Mouse (Mus musculus) adrenal gland, adult 2 months (tissue): ENCODE results near the gene Yipf2. TPM values are rescaled to one million over a fixed set of nuclear protein-coding genes. Genes with fewer than 3 reads are reported as not detected.
"Not testable (repeated sequence)": the region's sequence is repeated elsewhere in the genome, so short reads cannot be mapped to it uniquely, and the experiment has no call there.

Experiments
- DNase-seq: peaks from one replicate; pipeline ENCODE4 v3.0.0; 2021
- microRNA-seq, 2 experiments: library from miRNA; unstranded; fragments of <30 nt; microRNA quantifications; one replicate each; pipeline ENCODE4 v1.2.0; 2021
- polyA plus RNA-seq: library from polyadenylated mRNA; depleted of rRNA; stranded (reverse); fragments of >200 nt; gene quantifications from 2 replicates; pipeline ENCODE4 v1.2.3, GENCODE M21; 2012; rRNA removed
- total RNA-seq, 2 experiments: library from RNA; stranded (reverse); gene quantifications; 2 replicates each; pipeline ENCODE4 v1.2.3; 2021

The Yipf2 gene
- total and polyA plus RNA-seq, 3 experiments, result 26.5 to 67.4 (median 36.1) TPM

- no peak for DNase-seq
These were observed 35.1 kb downstream of the Yipf2 start for GRCm38 (mm10) chr9:21557556-21557955.

- DNase-seq, result no peak
These were observed 35.6 kb downstream of the Yipf2 start for GRCm38 (mm10) chr9:21556996-21557395.

- no peak for DNase-seq
These were observed 37.4 kb downstream of the Yipf2 start for GRCm38 (mm10) chr9:21555198-21555742.

GRCm38 (mm10) chr9:21553607-21554273, 38.9 kb downstream of the Yipf2 start:
- DNase-seq, result no peak

- peak; percentile 30 for DNase-seq
These were observed 41.6 kb downstream of the Yipf2 start for GRCm38 (mm10) chr9:21551049-21551448.

- DNase-seq, result peak; percentile 82
These were observed 45.3 kb downstream of the Yipf2 start for GRCm38 (mm10) chr9:21547075-21547941.

- no peak for DNase-seq
These were observed 45.9 kb downstream of the Yipf2 start, which contains the start of gene Carm1 for GRCm38 (mm10) chr9:21546789-21547074. Gene Carm1, plus strand, starts transcription at chr9:21546894.

GRCm38 (mm10) chr9:21545916-21546788, 46.5 kb downstream of the Yipf2 start:
- peak; percentile 100 for DNase-seq

- peak; percentile 14 for DNase-seq
These were observed 47.2 kb downstream of the Yipf2 start for GRCm38 (mm10) chr9:21545351-21545915.

- not testable (repeated sequence) for DNase-seq
These were observed 50.6 kb downstream of the Yipf2 start for GRCm38 (mm10) chr9:21542001-21542400.

- DNase-seq, result no peak
These were observed 52.5 kb downstream of the Yipf2 start for GRCm38 (mm10) chr9:21539981-21540753.

Small RNA genes within 50 kb of the gene (microRNA-seq; reads per million reads assigned to microRNA genes)
- gene Mir1946b, result 0 reads per million in 2 experiments

Other genes with a start within 250 kb of the Yipf2 start
- 10 to 100 TPM; 51.0 to 60.1 TPM for gene Ilf3, start 225.0 kb downstream of the Yipf2 start, total RNA-seq
- 38.9 and 39.1 TPM in 2 replicates for gene Ilf3, start 225.0 kb downstream of the Yipf2 start, polyA plus RNA-seq
- 10 to 100 TPM; 13.1 to 15.9 TPM for gene Qtrt1, start 181.0 kb downstream of the Yipf2 start, total RNA-seq
- 23.4 and 28.6 TPM in 2 replicates for gene Qtrt1, start 181.0 kb downstream of the Yipf2 start, polyA plus RNA-seq
- gene Dnm2, start 167.9 kb downstream of the Yipf2 start, total RNA-seq, result 100 to 1,000 TPM in 1 of 2 experiments, 10 to 100 TPM in 1; 99.0 to 134 TPM
- gene Dnm2, start 167.9 kb downstream of the Yipf2 start, polyA plus RNA-seq, result 328 and 381 TPM in 2 replicates
- 10 to 100 TPM; 22.6 to 36.6 TPM for gene Tmed1, start 82.6 kb downstream of the Yipf2 start, total RNA-seq
- gene Tmed1, start 82.6 kb downstream of the Yipf2 start, polyA plus RNA-seq, result 34.9 and 36.4 TPM in 2 replicates
- 1 to 10 TPM; 1.4 to 2.3 TPM for gene AB124611, start 66.7 kb downstream of the Yipf2 start, total RNA-seq
- gene AB124611, start 66.7 kb downstream of the Yipf2 start, polyA plus RNA-seq, result 1.7 and 2.8 TPM in 2 replicates
- gene Carm1, start 45.9 kb downstream of the Yipf2 start, total RNA-seq, result 10 to 100 TPM; 39.9 to 52.3 TPM
- 72.8 and 95.4 TPM in 2 replicates for gene Carm1, start 45.9 kb downstream of the Yipf2 start, polyA plus RNA-seq
- 10 to 100 TPM; 55.2 to 62.3 TPM for gene Timm29, start 106 bp downstream of the Yipf2 start, total RNA-seq
- 60.1 and 62.2 TPM in 2 replicates for gene Timm29, start 106 bp downstream of the Yipf2 start, polyA plus RNA-seq
- 10 to 100 TPM; 72.3 to 88.2 TPM for gene Smarca4, start 23.3 kb upstream of the Yipf2 start, total RNA-seq
- gene Smarca4, start 23.3 kb upstream of the Yipf2 start, polyA plus RNA-seq, result 47.1 and 62.0 TPM in 2 replicates
- gene Ldlr, start 130.7 kb upstream of the Yipf2 start, total RNA-seq, result 100 to 1,000 TPM in 1 of 2 experiments, 10 to 100 TPM in 1; 61.6 to 210 TPM
- gene Ldlr, start 130.7 kb upstream of the Yipf2 start, polyA plus RNA-seq, result 79.5 and 143 TPM in 2 replicates
- gene Spc24, start 167.5 kb upstream of the Yipf2 start, total RNA-seq, result 1 to 10 TPM; 1.9 to 3.7 TPM
- gene Spc24, start 167.5 kb upstream of the Yipf2 start, polyA plus RNA-seq, result 1.4 and 1.5 TPM in 2 replicates
- 10 to 100 TPM; 28.4 to 56.2 TPM for gene Kank2, start 205.9 kb upstream of the Yipf2 start, total RNA-seq
- gene Kank2, start 205.9 kb upstream of the Yipf2 start, polyA plus RNA-seq, result 67.8 and 76.1 TPM in 2 replicates
- 1 to 10 TPM; 8.1 to 8.7 TPM for gene Angptl8, start 242.7 kb upstream of the Yipf2 start, total RNA-seq
- 26.5 and 55.8 TPM in 2 replicates for gene Angptl8, start 242.7 kb upstream of the Yipf2 start, polyA plus RNA-seq